Mouse (Mus musculus) erythroblast, embryonic 14.5 days (primary cell): ENCODE results near the gene A430078G23Rik.

Source experiments
- GATA1 ChIP-seq: IDR thresholded peaks from 2 replicates; pipeline ENCODE4 v1.6.1; 2012; ENCODE audit warnings: low read length, inconsistent platforms, mixed read lengths
- TAL1 ChIP-seq: IDR thresholded peaks from 3 replicates; pipeline ENCODE4 v1.6.1; 2012; ENCODE audit warnings: low read length, inconsistent platforms, mixed read lengths

- no peak for TF ChIP-seq TAL1
- no peak for TF ChIP-seq GATA1
Observed at GRCm38 (mm10) chr8:3429966-3430365, 76.8 kb downstream of the A430078G23Rik start.
